Mouse (Mus musculus) limb, embryonic 14.5 days (tissue): Measurements from ENCODE around the gene Fasn. TPM values are rescaled to one million over a fixed set of nuclear protein-coding genes. Genes with fewer than 3 reads are reported as not detected.
A peak's percentile ranks its signal among the peaks of the same experiment; 100 is the strongest.

Experiments used
- ATAC-seq: fragments of 200-750 bp; cut with Nextera tagmentation; 2 replicates; pipeline ENCODE4 v1.8.0; 2017; ENCODE audit warnings: low read depth, moderate number of reproducible peaks, moderate TSS enrichment; ENCODE audit not compliant: low FRiP score
- DNase-seq: peaks from one replicate; pipeline ENCODE4 v3.0.0-alpha.2; 2015; ENCODE audit warnings: low spot score
- H3K27ac ChIP-seq: fragments of 300-500 bp; sonication (generic); replicated peaks from 2 replicates; pipeline ENCODE4 v1.5.1; 2014; ENCODE audit warnings: low read depth, mild to moderate bottlenecking, low read length, moderate library complexity, mixed read lengths
- H3K27me3 ChIP-seq: fragments of 300-500 bp; sonication (generic); 2 replicates; pipeline ENCODE4 v1.6.1; 2014; ENCODE audit warnings: low read length, mixed read lengths; ENCODE audit not compliant: control insufficient read depth, insufficient read depth
- H3K36me3 ChIP-seq: fragments of 300-500 bp; sonication (generic); 2 replicates; pipeline ENCODE4 v1.6.1; 2014; ENCODE audit warnings: mild to moderate bottlenecking, low read length, moderate library complexity, mixed read lengths; ENCODE audit not compliant: control insufficient read depth, insufficient read depth
- H3K4me1 ChIP-seq: fragments of 300-500 bp; sonication (generic); 2 replicates; pipeline ENCODE4 v1.6.1; 2014; ENCODE audit warnings: antibody characterized with exemption, low read length, mixed read lengths; ENCODE audit not compliant: control insufficient read depth, insufficient read depth
- H3K4me2 ChIP-seq: fragments of 300-500 bp; sonication (generic); replicated peaks from 2 replicates; pipeline ENCODE4 v1.6.1; 2014; ENCODE audit warnings: low read depth, mild to moderate bottlenecking, low read length, moderate library complexity; ENCODE audit not compliant: severe bottlenecking
- H3K4me3 ChIP-seq: fragments of 300-500 bp; sonication (generic); replicated peaks from 2 replicates; pipeline ENCODE4 v1.5.1; 2014; ENCODE audit warnings: low read length
- H3K9ac ChIP-seq: fragments of 300-500 bp; sonication (generic); 2 replicates; pipeline ENCODE4 v1.6.1; 2014; ENCODE audit warnings: mild to moderate bottlenecking, low read depth, low read length, moderate library complexity; ENCODE audit not compliant: severe bottlenecking
- H3K9me3 ChIP-seq: fragments of 300-500 bp; sonication (generic); 2 replicates; pipeline ENCODE4 v1.6.1; 2016; ENCODE audit warnings: low read length; ENCODE audit not compliant: control insufficient read depth
- POLR2A ChIP-seq: fragments of 200-500 bp; IDR thresholded peaks from 2 replicates; pipeline ENCODE4 v1.8.0; 2012; ENCODE audit warnings: inconsistent platforms, mild to moderate bottlenecking, moderate library complexity, borderline replicate concordance; ENCODE audit not compliant: insufficient read depth, insufficient read length; ENCODE audit errors: extremely low read depth
- WGBS: fragments of 180-500 bp; shearing (Covaris S2); extraction: QIAGEN DNeasy Blood & Tissue Kit; methylation state at CpG from one replicate; pipeline ENCODE4 v1.1.7; 2014; 5-methylcytosine and 5-hydroxymethylcytosine counted together
- polyA plus RNA-seq, 2 experiments: library from polyadenylated mRNA; depleted of rRNA in 1 of 2; stranded (reverse) in 1 of 2; unstranded in 1 of 2; fragments of >200 nt; fragmentation: Nextera tagmentation in 1 of 2; extraction: Ambion mirVana in 1 of 2; gene quantifications; 2 replicates each; pipeline versions ENCODE4 v1.2.1 to v1.2.3; 2012 to 2014

Gene Fasn
- polyA plus RNA-seq, 2 experiments = 86.7 to 187 TPM

GRCm38 (mm10) chr11:120821076-120821922, 3.0 kb downstream of the Fasn start:
- Histone ChIP-seq H3K9me3 (no peaks in the 10 kb centered on the region), H3K27me3 (no peaks in the 10 kb centered on the region), H3K4me3 (0 out of 2 replicates have a peak overlapping the region, but pooled peaks have one; percentile 89), H3K36me3 (peaks cover 57% of the 10 kb centered on the region), H3K27ac (no peak overlapping the region), H3K9ac (0 out of 2 replicates have a peak overlapping the region, but pooled peaks have one; percentile 12), H3K4me2 (peak overlapping the region; percentile 72), H3K4me1 (peaks cover 23% of the 10 kb centered on the region)
- ATAC-seq (no peak), DNase-seq (no peak)
- no peak for TF ChIP-seq POLR2A
- WGBS = 85% methylated on average over 14 of the region's 14 CpGs

- TF ChIP-seq POLR2A = no peak
- Histone ChIP-seq H3K4me1 (peaks cover 20% of the 10 kb centered on the region), H3K4me3 (no peak overlapping the region), H3K4me2 (no peak overlapping the region), H3K27me3 (no peaks in the 10 kb centered on the region), H3K27ac (no peak overlapping the region), H3K36me3 (peaks cover 64% of the 10 kb centered on the region), H3K9ac (0 out of 2 replicates have a peak overlapping the region, but pooled peaks have one; percentile 12), H3K9me3 (no peaks in the 10 kb centered on the region)
- DNase-seq (no peak), ATAC-seq (no peak)
- 92% methylated on average over 14 of the region's 14 CpGs for WGBS
Measured at GRCm38 (mm10) chr11:120820546-120820945, 3.8 kb downstream of the Fasn start.

- Histone ChIP-seq H3K27ac (no peak overlapping the region), H3K27me3 (no peaks in the 10 kb centered on the region), H3K9ac (no peak overlapping the region), H3K4me2 (no peak overlapping the region), H3K4me1 (peaks cover 14% of the 10 kb centered on the region), H3K9me3 (no peaks in the 10 kb centered on the region), H3K4me3 (no peak overlapping the region), H3K36me3 (peaks cover 74% of the 10 kb centered on the region)
- TF ChIP-seq POLR2A = no peak
- DNase-seq (no peak), ATAC-seq (no peak)
- WGBS = 90% methylated on average over 6 of the region's 6 CpGs
Measured at GRCm38 (mm10) chr11:120819556-120819955, 4.8 kb downstream of the Fasn start.

- TF ChIP-seq POLR2A = no peak
- Histone ChIP-seq H3K9ac (no peak overlapping the region), H3K27me3 (no peaks in the 10 kb centered on the region), H3K4me3 (no peak overlapping the region), H3K4me2 (no peak overlapping the region), H3K36me3 (peaks cover 87% of the 10 kb centered on the region), H3K9me3 (no peaks in the 10 kb centered on the region), H3K27ac (no peak overlapping the region), H3K4me1 (peaks cover 14% of the 10 kb centered on the region)
- 97% methylated on average over 13 of the region's 13 CpGs for WGBS
- no peak for DNase-seq
- ATAC-seq = no peak
Measured at GRCm38 (mm10) chr11:120818251-120818650, 6.1 kb downstream of the Fasn start.

- Histone ChIP-seq H3K36me3 (peaks cover 96% of the 10 kb centered on the region), H3K27me3 (no peaks in the 10 kb centered on the region), H3K9me3 (no peaks in the 10 kb centered on the region), H3K4me3 (no peak overlapping the region), H3K27ac (no peak overlapping the region), H3K4me2 (no peak overlapping the region), H3K4me1 (peaks cover 9% of the 10 kb centered on the region), H3K9ac (no peak overlapping the region)
- no peak for ATAC-seq
- 96% methylated on average over 6 of the region's 6 CpGs for WGBS
- no peak for TF ChIP-seq POLR2A
- no peak for DNase-seq
Measured at GRCm38 (mm10) chr11:120817358-120817757, 7.0 kb downstream of the Fasn start.
